Mouse (Mus musculus): ENCODE results near the gene Phb2.
A peak's percentile ranks its signal among the peaks of the same experiment; 100 is the strongest.

Phb2 gene

GRCm38 (mm10) chr6:124724472-124724871 lies 12.3 kb downstream of the Phb2 start:
- DNase-seq: no peak

GRCm38 (mm10) chr6:124728621-124729020 lies 16.5 kb downstream of the Phb2 start:
- no peak for DNase-seq

GRCm38 (mm10) chr6:124729850-124730705 lies 17.9 kb downstream of the Phb2 start:
- peak; percentile 71 to 73 for DNase-seq

- no peak for DNase-seq
Observed at GRCm38 (mm10) chr6:124731038-124731437, 18.9 kb downstream of the Phb2 start.

- DNase-seq: peak; percentile 87 to 90
Observed at GRCm38 (mm10) chr6:124732476-124733370, 20.6 kb downstream of the Phb2 start.

- DNase-seq: no peak
Observed at GRCm38 (mm10) chr6:124734417-124734816, 22.3 kb downstream of the Phb2 start.

GRCm38 (mm10) chr6:124737040-124737439 lies 24.9 kb downstream of the Phb2 start:
- no peak for DNase-seq

- DNase-seq: no peak
Observed at GRCm38 (mm10) chr6:124738511-124739023, 26.4 kb downstream of the Phb2 start, which contains the start of gene Ptpn6. Gene Ptpn6 (minus strand): TSS chr6:124738714.

- no peak for DNase-seq
Observed at GRCm38 (mm10) chr6:124739231-124739796, 27.2 kb downstream of the Phb2 start.

GRCm38 (mm10) chr6:124740211-124740887 lies 28.2 kb downstream of the Phb2 start:
- peak; percentile 62 to 72 for DNase-seq

GRCm38 (mm10) chr6:124740888-124741761 lies 29.0 kb downstream of the Phb2 start, which contains the start of gene Grcc10:
Gene Grcc10 (minus strand): TSS chr6:124741374.
- DNase-seq: peak; percentile 86 to 87

- no peak for DNase-seq
Observed at GRCm38 (mm10) chr6:124741842-124742241, 29.7 kb downstream of the Phb2 start.

GRCm38 (mm10) chr6:124742839-124743514 lies 30.8 kb downstream of the Phb2 start:
- DNase-seq: no peak

GRCm38 (mm10) chr6:124743647-124744046 lies 31.5 kb downstream of the Phb2 start:
- DNase-seq: no peak

GRCm38 (mm10) chr6:124744755-124745321 lies 32.7 kb downstream of the Phb2 start:
- DNase-seq: no peak

- DNase-seq: peak; percentile 95 to 96
Observed at GRCm38 (mm10) chr6:124745490-124746295, 33.6 kb downstream of the Phb2 start.

- DNase-seq: peak in 1 of 2 experiments; percentile 54
Observed at GRCm38 (mm10) chr6:124746296-124746605, 34.1 kb downstream of the Phb2 start.

- DNase-seq: no peak
Observed at GRCm38 (mm10) chr6:124746654-124747632, 34.8 kb downstream of the Phb2 start.

All from B cell, adult 2 months (primary cell).